Mouse (Mus musculus) retina, postnatal 1 day (tissue): ENCODE data around the gene Soga1.
A peak's percentile ranks its signal among the peaks of the same experiment; 100 is the strongest.

ENCODE experiments used
- DNase-seq: peaks from one replicate; pipeline ENCODE4 v3.0.0-alpha.2; 2012

Soga1 gene

GRCm38 (mm10) chr2:157079701-157080180 is 687 bp upstream of the Soga1 start:
- no peak for DNase-seq

- peak; percentile 42 for DNase-seq
Measured at GRCm38 (mm10) chr2:157078059-157078792, 828 bp downstream of the Soga1 start.

- DNase-seq = peak; percentile 85
Measured at GRCm38 (mm10) chr2:157077641-157078058, 1.4 kb downstream of the Soga1 start.

GRCm38 (mm10) chr2:157077160-157077559 is 1.9 kb downstream of the Soga1 start:
- DNase-seq = peak; percentile 48

- no peak for DNase-seq
Measured at GRCm38 (mm10) chr2:157076585-157076984, 2.5 kb downstream of the Soga1 start.

- DNase-seq = no peak
Measured at GRCm38 (mm10) chr2:157075685-157076084, 3.4 kb downstream of the Soga1 start.

GRCm38 (mm10) chr2:157075226-157075625 is 3.8 kb downstream of the Soga1 start:
- DNase-seq = no peak

GRCm38 (mm10) chr2:157074772-157075171 is 4.3 kb downstream of the Soga1 start:
- no peak for DNase-seq

- DNase-seq = no peak
Measured at GRCm38 (mm10) chr2:157074186-157074724, 4.8 kb downstream of the Soga1 start.

- DNase-seq = peak; percentile 32
Measured at GRCm38 (mm10) chr2:157073378-157074052, 5.5 kb downstream of the Soga1 start.

GRCm38 (mm10) chr2:157072316-157072990 is 6.6 kb downstream of the Soga1 start:
- no peak for DNase-seq

- DNase-seq = peak; percentile 61
Measured at GRCm38 (mm10) chr2:157071556-157071955, 7.5 kb downstream of the Soga1 start.

- DNase-seq = peak; percentile 47
Measured at GRCm38 (mm10) chr2:157070365-157070764, 8.7 kb downstream of the Soga1 start.

GRCm38 (mm10) chr2:157069755-157070315 is 9.2 kb downstream of the Soga1 start:
- DNase-seq = no peak

- peak; percentile 61 for DNase-seq
Measured at GRCm38 (mm10) chr2:157069355-157069735, 9.7 kb downstream of the Soga1 start.

- no peak for DNase-seq
Measured at GRCm38 (mm10) chr2:157068701-157069354, 10.2 kb downstream of the Soga1 start.

GRCm38 (mm10) chr2:157066731-157067430 is 12.2 kb downstream of the Soga1 start:
- no peak for DNase-seq

GRCm38 (mm10) chr2:157065879-157066226 is 13.2 kb downstream of the Soga1 start:
- no peak for DNase-seq

GRCm38 (mm10) chr2:157064978-157065878 is 13.8 kb downstream of the Soga1 start:
- no peak for DNase-seq

GRCm38 (mm10) chr2:157064136-157064535 is 14.9 kb downstream of the Soga1 start:
- peak; percentile 28 for DNase-seq

GRCm38 (mm10) chr2:157063241-157063700 is 15.8 kb downstream of the Soga1 start:
- no peak for DNase-seq
